In genomic region chr9:56121097-56121496, GRCm38 (mm10) we compare ENCODE assay signal across 8 mouse cellular contexts. TPM values are rescaled to one million over a fixed set of nuclear protein-coding genes. Genes with fewer than 3 reads are reported as not detected.
DNase-seq lines count a peak whose midpoint lies in the region; ATAC-seq lines count a peak whose summit lies in the region.

No protein-coding gene starts in this region.

- no peak overlapping the region for H3K27ac ChIP-seq in kidney, embryonic 14.5 days (ENCODE audit: low read depth, low read length)
- no peak overlapping the region for H3K27ac ChIP-seq in forebrain, embryonic 14.5 days (ENCODE audit: low read depth, low read length)

- no peaks in the 10 kb centered on the region for H3K9me3 ChIP-seq in kidney, embryonic 14.5 days (ENCODE audit: control insufficient read depth, low read length)
- no peaks in the 10 kb centered on the region for H3K9me3 ChIP-seq in forebrain, embryonic 14.5 days (replicated peaks; ENCODE audit: control insufficient read depth, low read length)

- WGBS in kidney, embryonic 14.5 days = 23% methylated on average over 7 of the region's 7 CpGs
- WGBS in forebrain, embryonic 14.5 days = 30% methylated on average over 7 of the region's 7 CpGs

- ATAC-seq in kidney, embryonic 14.5 days (ENCODE audit: low FRiP score, low TSS enrichment) = no peak; the same call in 1 of the 2 replicates
- no peak for ATAC-seq in forebrain, embryonic 14.5 days

- no peak overlapping the region for H3K4me3 ChIP-seq in kidney, embryonic 14.5 days (ENCODE audit: low read length)
- H3K4me3 ChIP-seq in forebrain, embryonic 14.5 days (ENCODE audit: low read depth, low read length) = no peak overlapping the region

- H3K4me1 ChIP-seq in kidney, embryonic 14.5 days (ENCODE audit: control insufficient read depth, insufficient read depth, low read length) = no peaks in the 10 kb centered on the region
- 0 out of 2 replicates have a peak, but pooled peaks cover 3% of the 10 kb centered on the region for H3K4me1 ChIP-seq in forebrain, embryonic 14.5 days (ENCODE audit: control insufficient read depth, insufficient read depth, low read length)

- no peaks in the 10 kb centered on the region for H3K27me3 ChIP-seq in kidney, embryonic 14.5 days (ENCODE audit: control insufficient read depth, insufficient read depth, low read length)
- H3K27me3 ChIP-seq in forebrain, embryonic 14.5 days (replicated peaks; ENCODE audit: control insufficient read depth, insufficient read depth, low read length) = no peaks in the 10 kb centered on the region

- H3K36me3 ChIP-seq in kidney, embryonic 14.5 days (ENCODE audit: control insufficient read depth, insufficient read depth, low read length) = no peaks in the 10 kb centered on the region
- no peaks in the 10 kb centered on the region for H3K36me3 ChIP-seq in forebrain, embryonic 14.5 days (ENCODE audit: control insufficient read depth, insufficient read depth, low read length)

- peak; percentile 49 for DNase-seq in kidney, adult 11 months
- peak; percentile 89 for DNase-seq in ZHBTc4 (ENCODE audit: low read depth, low spot score)
- peak; percentile 61 for DNase-seq in forebrain, embryonic 14.5 days (ENCODE audit: low spot score)
- peak; percentile 56 to 73 for DNase-seq in kidney, postnatal 25 days
- DNase-seq in lung, postnatal 4 days = peak; percentile 60 to 65
- DNase-seq in right cerebral cortex, postnatal 14 days = peak; percentile 70
- DNase-seq in spleen, adult 12 weeks (ENCODE audit: low spot score) = no peak

- H3K4me2 ChIP-seq in kidney, embryonic 14.5 days (replicated peaks; ENCODE audit: low read depth, low read length) = no peak overlapping the region
- H3K4me2 ChIP-seq in forebrain, embryonic 14.5 days (ENCODE audit: low read length) = no peak overlapping the region

- no peak overlapping the region for H3K9ac ChIP-seq in kidney, embryonic 14.5 days (ENCODE audit: low read depth, low read length)
- H3K9ac ChIP-seq in forebrain, embryonic 14.5 days (ENCODE audit: low read length) = no peak overlapping the region

RNA-seq across cellular contexts. Expression of gene Pstpip1, which starts 31.3 kb away (rescaled TPM):
- 0.28 and 0.53 TPM in 2 replicates for polyA plus RNA-seq in kidney, embryonic 14.5 days (2014; fragmentation: Nextera tagmentation; extraction: Ambion mirVana)
- polyA plus RNA-seq in forebrain, embryonic 14.5 days (2014; fragmentation: Nextera tagmentation; extraction: Ambion mirVana) = 0.20 and 0.41 TPM in 2 replicates

RNA-seq across cellular contexts. Expression of gene Tspan3, which starts 44.2 kb away (rescaled TPM):
- 418 and 533 TPM in 2 replicates for polyA plus RNA-seq in kidney, embryonic 14.5 days (2014; fragmentation: Nextera tagmentation; extraction: Ambion mirVana)
- 545 and 577 TPM in 2 replicates for polyA plus RNA-seq in forebrain, embryonic 14.5 days (2014; fragmentation: Nextera tagmentation; extraction: Ambion mirVana)
